Mouse (Mus musculus) embryonic fibroblast, embryonic 13.5 days (primary cell): ENCODE measurements around the gene Gba.

Experiments
- CTCF ChIP-seq: IDR thresholded peaks from 2 replicates; pipeline ENCODE4 v1.5.1; 2011; ENCODE audit warnings: mild to moderate bottlenecking, control low read depth, low read length, moderate library complexity, borderline replicate concordance; ENCODE audit not compliant: insufficient read depth
- POLR2A ChIP-seq: IDR thresholded peaks from 2 replicates; pipeline ENCODE4 v1.6.1; 2011; ENCODE audit warnings: low read depth, mild to moderate bottlenecking, control low read depth, low read length, moderate library complexity

DNA sequence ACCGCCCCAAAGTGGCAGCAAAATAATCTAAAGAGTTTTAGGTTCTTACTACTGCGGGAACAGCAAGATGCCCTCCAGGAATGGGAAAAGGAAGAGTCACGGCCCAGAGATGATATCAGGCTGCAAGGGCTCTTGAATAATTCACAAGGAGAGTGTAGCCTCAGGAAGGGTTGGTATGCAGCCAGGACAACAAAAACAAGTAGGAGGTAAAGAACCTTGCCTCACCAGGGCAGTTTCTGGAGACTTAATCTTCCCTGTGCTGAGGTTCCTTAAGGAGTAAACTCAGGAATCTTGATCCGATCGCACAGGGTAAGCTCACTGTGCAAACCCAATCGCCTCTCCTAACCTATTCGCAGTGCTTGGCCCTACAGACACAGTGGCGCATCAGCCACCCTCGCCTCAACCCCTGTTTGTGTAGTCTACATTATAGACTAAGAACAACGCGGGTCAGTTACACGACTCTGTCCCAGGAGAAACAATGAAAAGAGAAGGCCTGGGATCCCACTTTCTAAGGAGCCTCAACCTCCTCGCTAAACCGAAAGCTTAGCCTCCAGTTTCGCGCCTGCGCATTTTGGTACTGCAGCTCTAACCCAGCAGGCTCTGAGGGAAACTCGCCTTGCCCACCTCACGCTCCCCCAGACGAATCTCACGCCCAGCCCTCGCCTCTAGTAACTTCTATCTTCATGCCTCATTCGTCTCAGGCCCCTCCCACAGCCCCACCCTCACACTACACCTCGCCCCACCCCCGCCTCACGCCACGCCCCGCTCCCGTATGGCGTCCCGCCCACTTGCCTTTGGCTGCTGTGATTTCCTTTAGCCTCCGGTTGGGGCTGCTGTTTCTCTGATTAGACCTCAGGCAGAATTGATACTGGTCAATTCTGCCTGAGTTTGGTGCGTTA is 6.5 kb upstream of the Gba start:
- TF ChIP-seq POLR2A (peak; percentile 94), CTCF (peak; percentile 13; the same call in 1 of the 2 replicates)
